Mouse (Mus musculus) T-helper 1 cell (primary cell): ENCODE data around the gene Tarbp2.

Source experiments
- in situ Hi-C: fragments of 300-600 bp; cut with MboI, MseI; formaldehyde crosslinking; loops from one replicate; pipeline ENCODE4 v1.15.1; 2025; ENCODE audit warnings: high pct_unique_total_duplicates

Tarbp2 gene

DNA sequence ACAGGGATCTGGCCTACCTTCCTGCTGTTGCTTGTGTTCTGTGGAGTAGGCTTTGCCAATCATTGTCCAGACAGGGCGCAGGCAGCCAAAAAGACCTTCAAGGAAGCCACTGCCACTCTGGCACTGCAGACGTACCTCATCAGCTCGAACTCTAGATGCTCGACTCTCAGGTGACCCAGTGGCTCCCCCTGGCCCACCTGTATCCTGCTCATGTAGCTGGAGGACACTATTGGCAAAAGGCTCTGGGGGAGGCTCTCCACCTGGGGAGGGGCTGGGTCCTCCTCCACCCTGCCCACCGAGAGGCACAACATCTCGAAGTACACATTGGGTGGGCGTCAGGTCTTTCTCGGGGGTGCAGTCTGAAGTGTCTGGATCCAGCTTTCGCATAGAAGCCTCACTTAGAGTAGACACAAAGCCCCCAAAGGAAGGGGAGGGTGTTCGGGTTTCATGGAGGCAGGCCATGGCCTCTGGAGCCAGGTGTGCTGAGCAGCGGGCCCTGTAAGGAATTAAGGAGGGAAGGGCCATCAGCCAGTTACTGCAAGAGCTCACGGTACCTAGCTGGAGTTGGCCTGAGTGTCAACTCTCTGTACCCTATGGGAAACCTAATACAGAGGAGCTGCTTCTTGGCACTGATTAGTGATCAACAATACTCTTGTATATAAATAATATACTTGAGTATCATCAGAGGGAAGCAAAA, 12.8 kb upstream of the Tarbp2 start:
- in situ Hi-C loops, result no loop called here

DNA sequence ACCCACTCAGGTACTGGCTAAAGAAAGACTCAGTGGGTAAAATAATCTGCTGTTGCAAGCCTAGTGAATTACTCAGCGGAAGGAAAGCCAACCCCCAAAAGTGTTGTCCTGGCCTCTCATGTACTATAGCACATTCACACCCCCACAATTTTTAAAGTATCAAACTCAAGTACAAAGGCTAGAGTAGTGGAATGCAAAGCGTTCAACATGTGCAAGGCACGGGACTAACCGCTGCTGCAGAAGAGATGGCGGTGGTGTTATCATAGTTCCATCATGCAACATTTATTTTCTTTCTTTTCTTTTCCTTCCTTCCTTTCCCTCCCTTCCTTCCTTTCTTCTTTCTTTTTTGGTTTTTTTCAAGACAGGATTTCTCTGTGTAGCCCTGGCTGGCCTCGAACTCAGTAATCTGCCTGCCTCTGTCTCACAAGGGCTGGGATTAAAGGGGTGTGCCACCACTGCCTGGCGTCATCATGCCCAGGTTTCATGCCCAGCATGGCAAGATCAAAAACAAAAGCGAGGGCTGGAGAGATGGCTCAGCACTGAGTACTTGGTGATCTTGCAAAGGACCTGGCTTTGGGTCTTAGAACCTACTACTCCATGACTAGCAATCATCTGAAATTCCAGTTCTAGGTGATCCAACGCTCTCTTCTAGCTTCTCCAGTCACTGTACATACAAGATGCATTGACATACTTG, 12.1 kb upstream of the Tarbp2 start:
- in situ Hi-C loops, result no loop called here

DNA sequence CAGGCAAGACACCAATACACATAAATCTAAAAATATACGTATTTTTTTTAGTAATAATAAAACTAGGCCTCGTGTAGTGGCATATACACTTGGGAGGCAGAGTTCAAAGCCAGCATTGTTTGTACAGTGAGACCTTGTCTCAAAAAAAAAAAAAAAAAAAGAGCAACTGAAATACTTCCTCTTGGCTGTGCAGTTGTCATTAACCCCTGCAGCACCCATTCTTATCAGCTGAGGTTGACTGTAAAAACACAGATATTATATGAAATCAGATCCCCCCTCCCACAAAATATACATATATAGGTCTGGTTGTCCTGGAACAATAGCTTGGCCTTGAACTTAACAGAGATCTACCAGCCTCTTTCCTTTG, 11.5 kb upstream of the Tarbp2 start:
- in situ Hi-C loops, result no loop called here

- in situ Hi-C loops, result no loop called here
Observed at GRCm38 (mm10) chr15:102506864-102507263, 11.1 kb upstream of the Tarbp2 start.

DNA sequence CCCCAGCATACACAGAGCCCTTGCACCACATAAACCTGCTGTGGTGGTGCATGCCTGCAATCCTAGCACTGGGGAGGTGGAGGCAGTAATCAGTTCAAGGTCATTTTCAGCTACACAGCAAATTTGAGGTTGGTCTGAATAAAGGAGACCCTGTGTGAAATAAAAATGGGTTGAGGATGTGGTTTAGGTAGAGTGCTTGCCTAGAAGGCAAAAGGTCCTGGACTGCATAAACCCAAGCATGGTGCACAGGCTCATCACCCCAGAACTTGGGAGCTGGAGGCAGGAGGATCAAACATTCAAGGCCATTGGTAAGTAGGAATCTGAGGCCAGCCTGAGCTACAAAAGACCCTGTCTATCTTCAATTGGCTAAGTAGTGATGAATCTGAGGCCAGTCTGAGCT, 10.4 kb upstream of the Tarbp2 start:
- in situ Hi-C loops, result no loop called here

DNA sequence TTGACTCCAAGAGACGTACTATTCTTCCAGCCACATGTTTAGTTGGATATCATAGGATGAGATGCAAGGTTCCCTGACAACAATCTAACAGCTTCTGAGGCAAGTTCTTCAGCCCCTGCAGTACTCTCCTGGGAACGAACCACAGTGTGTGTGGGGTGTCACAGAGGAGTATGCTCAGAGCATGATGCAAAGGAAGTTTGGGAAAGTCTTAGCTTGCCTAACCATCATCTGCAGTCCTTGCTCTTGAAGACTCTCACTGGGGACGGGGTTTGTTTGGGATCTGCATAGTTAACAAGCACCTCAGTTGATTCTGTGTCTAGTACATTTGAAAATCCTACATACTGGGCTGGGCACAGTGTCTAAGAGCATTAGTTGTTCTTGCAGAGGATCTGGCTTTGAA, 9.7 kb upstream of the Tarbp2 start:
- in situ Hi-C loops, result no loop called here

DNA sequence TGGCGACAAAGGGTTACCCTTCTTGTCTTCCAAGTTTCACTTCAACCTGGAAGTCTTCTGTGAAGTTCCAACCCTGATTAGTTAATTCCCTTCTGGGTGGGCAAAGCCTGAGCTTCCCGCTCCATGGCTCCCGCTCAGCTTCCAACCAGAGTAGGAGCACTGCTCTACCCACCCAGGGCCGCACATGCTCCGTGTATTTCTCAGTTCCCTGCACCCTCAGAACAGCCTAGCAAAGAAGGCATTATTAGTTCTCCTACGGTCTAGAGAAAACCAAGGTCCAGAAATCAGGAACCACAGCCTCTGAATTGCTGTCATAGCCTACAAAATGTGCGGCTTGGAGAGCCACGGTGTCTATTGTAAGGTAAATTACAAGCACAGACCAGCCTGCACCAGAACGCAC, 7.9 kb upstream of the Tarbp2 start:
- in situ Hi-C loops, result no loop called here

DNA sequence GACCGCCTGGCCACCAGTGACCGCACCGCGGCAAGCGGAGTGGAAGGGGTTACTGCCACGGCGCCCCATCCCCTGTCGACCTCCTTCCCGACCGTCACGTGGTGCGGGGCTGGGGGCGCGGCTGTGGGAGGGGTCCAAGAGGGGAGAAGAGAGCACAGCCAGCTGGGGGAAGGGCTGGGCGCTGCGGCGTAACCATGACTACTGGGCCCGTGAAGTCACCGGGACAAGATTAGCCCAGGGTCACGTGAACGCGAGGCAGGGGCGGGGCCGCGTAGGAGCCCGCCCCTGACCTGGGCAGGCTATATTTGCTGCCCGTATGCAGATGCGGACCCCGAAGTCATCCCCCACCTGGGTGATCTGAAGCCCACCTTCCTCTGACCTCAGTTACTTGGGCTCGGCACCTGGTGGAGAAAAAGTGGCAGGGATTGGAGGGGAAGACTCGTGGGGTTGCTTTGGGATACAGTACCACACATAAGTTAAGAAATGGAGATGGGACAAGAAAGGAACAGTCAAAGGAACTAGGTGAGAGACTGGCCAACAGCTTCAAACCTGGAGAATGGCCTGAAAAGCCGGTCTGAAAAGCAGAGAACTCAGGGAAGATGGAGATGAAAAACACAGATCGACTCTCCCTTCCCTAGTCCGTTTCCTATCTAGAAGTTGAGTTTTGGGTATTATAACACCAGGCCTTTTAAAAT, 7.3 kb upstream of the Tarbp2 start:
- in situ Hi-C loops, result no loop called here

DNA sequence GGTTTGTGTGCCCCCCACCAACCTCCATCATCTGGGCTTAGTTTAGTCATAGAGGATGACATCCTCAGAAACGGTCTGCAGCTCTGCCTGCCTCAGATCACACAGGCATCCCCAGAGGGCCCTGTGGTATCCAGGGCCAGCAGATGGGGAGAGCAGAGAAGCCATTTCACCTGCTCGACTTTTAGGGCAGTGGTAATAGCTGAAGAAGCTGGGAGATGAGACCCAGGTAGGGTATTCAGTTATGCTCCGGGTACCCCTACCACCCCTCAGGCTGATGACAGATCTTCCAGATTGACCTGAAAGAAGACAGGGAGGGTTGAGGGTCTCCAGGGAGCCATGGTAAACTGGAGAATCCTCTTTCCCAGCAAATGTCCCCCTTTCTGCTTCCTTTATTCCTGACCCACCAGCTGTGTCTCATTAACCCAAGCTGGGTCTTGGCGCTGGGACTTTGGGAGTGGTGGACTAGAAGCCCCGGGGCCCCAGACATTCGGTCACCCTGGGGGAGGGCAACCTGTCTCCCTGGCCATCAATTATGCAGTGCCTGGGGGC, 6.6 kb upstream of the Tarbp2 start:
- in situ Hi-C loops, result no loop called here

- in situ Hi-C loops, result no loop called here
Observed at GRCm38 (mm10) chr15:102512010-102512409, 6.0 kb upstream of the Tarbp2 start.

DNA sequence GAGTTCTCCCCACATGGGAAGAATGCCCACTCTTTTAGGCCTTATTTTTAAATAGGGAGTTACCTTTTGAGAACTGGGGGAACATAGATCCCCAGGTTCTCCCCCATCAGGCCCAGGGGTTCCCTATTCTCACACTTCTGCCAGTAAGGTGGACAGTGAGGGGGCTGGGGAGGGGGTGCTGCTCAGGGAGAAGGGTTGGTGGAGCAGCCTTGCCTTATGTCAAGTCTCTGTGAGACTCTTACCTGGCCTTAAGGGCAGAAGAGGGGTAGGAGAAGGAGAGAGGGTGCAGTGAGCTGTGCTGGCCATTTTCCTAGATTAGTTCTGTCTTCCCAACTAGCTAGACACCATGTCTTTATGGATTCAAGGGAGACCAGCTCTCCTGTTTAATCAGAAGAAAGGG, 5.5 kb upstream of the Tarbp2 start:
- in situ Hi-C loops, result no loop called here

DNA sequence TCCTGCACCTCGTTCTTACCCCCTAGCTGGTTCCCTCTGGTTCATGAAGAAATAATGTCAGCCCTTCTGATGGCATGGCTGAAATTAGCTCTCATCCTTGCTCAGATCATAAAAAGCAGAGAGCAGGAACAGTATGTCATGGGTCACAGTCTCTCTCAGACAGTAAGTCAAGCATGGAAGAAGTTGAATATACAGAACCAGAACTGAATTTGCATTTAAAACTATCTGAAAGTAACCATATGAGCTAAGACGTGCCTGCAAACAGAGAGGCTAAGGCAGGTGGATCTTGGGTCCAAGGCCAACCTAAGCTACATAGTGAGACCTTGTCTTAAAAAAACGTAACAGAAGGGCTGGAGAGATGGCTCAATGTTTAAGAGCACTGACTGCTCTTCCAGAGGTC, 5.0 kb upstream of the Tarbp2 start:
- in situ Hi-C loops, result no loop called here

DNA sequence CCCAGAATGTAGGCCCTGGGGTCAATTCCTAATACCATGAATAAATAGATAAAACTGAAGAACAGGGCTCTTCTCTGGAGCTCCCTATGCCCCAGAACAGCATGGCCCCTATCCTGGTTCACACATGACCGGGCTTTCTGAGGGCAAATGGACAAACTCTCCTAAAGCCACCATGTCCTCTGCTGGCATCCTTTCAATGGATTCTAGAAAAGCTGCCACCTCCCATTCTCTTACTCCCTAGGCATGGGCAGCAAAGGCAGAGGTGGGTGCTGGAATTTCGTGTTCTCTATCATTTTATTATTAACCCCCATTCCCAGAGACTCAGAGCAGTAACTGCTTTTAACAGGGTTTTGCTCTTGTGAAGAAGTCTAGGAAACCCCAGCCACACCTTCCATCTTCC, 2.7 kb upstream of the Tarbp2 start:
- in situ Hi-C loops, result loop anchor here (5.0 kb wide), 1 partner anchor 43 kb away; the partner anchor contains the start of gene Pcbp2

GRCm38 (mm10) chr15:102515791-102516190, 2.2 kb upstream of the Tarbp2 start:
- in situ Hi-C loops, result loop anchor here (5.0 kb wide), 1 partner anchor 43 kb away; the partner anchor contains the start of gene Pcbp2

GRCm38 (mm10) chr15:102516293-102516692, 1.7 kb upstream of the Tarbp2 start:
- in situ Hi-C loops, result loop anchor here (5.0 kb wide), 1 partner anchor 44 kb away; the partner anchor contains the start of gene Pcbp2

DNA sequence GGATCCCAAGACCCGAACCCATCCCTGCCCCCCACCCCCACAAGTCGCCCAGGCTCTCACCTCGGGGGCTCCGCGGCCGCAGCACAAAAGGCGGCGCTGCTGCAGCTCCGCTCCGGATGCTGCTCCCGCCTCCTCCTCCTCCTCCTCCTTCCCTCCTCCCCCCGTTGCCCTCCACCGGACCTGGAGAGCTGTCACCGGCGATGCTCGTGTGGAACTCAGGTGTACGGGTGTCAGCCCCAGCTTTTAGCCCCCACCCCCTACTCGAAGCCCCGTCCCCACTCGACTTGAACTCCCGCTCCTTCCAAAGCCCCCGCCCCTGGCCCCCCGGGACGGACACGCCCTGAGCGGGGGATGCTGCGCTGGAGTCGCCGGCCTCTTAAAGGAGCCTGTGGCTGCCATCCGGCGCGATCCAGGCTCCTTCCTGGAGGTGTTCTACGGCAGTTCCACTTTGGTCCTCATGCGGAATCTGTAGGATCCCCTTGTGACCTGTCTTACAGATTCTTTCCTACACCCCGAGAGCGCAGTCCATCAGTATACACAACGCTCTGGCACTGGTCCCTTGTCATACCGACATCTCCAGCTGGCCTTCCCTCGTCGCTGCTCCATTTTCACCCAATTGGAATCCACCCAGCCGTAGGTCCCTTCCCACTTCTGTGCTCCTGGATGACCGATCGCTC, 1.1 kb upstream of the Tarbp2 start, which contains the start of gene Map3k12:
Map3k12 (minus strand) TSS at position 337 of the 677 bp plus-strand sequence.
- in situ Hi-C loops, result loop anchor here (5.0 kb wide), 1 partner anchor 45 kb away; the partner anchor contains the start of gene Pcbp2

DNA sequence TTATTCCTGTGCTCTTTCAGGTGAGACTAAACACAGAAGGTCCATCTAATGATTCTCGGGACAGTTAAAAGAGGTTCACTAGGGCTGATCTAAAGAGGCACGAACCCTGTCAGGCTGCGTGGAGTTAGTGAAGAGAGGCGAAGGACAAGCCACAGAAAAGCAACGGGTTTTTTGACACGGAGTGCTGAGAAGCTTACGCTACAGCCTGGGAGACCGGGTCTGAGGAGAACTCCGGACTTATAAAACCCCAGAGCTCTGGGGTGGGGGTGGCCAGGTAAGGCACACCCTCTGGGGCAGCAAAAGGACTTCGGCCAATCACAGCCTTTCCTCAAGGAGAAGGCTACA, 389 bp upstream of the Tarbp2 start:
- in situ Hi-C loops, result loop anchor here (5.0 kb wide), 1 partner anchor 45 kb away; the partner anchor contains the start of gene Pcbp2

DNA sequence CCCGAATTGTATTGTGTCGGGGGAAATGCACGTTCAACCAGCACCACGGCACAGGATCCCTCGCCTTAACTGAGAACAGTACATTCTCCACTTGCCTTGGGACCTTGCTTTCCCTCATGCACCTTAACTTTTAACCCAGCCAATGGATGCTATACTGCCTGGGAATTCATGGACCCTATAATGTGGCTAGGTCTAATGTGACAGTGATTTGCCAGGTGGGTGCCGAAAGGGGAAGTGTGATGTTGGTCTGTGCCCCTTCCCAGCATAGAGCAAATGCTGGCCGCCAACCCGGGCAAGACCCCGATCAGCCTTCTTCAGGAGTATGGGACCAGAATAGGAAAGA, 838 bp downstream of the Tarbp2 start:
- in situ Hi-C loops, result loop anchor here (5.0 kb wide), 1 partner anchor 47 kb away; the partner anchor contains the start of gene Pcbp2

DNA sequence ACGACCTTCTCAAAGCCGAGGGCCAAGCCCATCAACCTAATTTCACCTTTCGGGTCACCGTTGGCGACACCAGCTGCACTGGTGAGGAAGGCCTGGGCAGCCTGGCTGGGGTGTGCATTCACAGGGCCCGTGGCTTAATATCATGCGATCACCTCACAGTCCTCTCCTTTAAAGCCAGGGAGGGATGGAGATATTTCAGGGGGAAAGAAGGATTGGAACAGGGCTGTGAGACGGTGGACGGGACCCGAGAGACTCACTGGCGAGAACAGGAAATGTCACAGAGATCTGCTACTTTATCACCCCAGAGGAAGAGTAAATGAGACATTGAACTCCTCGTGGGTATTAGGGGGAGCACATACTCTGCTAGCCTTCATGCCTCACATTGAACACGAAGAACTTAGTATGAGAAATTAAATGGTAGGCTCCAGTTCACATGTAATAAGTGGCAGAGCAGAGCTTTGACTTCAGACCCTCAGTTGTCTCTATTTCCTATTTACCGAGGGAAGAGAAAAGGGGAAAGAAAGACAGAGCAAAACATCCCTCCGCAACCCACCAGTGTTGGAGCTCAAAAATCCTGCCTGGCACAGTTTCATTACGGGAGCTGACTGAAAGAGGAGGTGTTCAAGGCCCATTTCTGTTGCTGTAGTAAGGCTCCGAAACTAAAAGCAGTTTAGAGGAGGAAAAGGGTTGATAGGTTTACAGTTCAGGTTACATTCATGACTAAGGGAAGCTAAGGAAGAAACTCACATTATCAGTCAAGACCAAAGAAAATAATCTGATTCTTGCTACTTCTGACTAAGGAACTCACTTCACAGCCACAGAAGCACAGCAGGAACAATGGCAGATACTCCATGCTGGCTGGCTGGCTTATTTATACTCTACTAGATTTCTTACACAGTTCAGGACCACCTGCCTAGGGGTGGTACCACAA, 1.5 kb downstream of the Tarbp2 start:
- in situ Hi-C loops, result loop anchor here (5.0 kb wide), 1 partner anchor 47 kb away; the partner anchor contains the start of gene Pcbp2

- in situ Hi-C loops, result no loop called here
Observed at GRCm38 (mm10) chr15:102520416-102520815, 2.4 kb downstream of the Tarbp2 start.
